Mouse (Mus musculus) R1 (cell line): ENCODE measurements around the gene Fermt1.
A peak's percentile ranks its signal among the peaks of the same experiment; 100 is the strongest.

Experiments used
- DNase-seq: peaks from one replicate; pipeline ENCODE4 v3.0.0-alpha.2; 2018; ENCODE audit warnings: low read depth, low spot score

The Fermt1 gene

GRCm38 (mm10) chr2:132945326-132946207 is at the start of gene Fermt1:
Gene Fermt1 (minus strand): TSS chr2:132945906.
- DNase-seq = peak; percentile 13

DNA sequence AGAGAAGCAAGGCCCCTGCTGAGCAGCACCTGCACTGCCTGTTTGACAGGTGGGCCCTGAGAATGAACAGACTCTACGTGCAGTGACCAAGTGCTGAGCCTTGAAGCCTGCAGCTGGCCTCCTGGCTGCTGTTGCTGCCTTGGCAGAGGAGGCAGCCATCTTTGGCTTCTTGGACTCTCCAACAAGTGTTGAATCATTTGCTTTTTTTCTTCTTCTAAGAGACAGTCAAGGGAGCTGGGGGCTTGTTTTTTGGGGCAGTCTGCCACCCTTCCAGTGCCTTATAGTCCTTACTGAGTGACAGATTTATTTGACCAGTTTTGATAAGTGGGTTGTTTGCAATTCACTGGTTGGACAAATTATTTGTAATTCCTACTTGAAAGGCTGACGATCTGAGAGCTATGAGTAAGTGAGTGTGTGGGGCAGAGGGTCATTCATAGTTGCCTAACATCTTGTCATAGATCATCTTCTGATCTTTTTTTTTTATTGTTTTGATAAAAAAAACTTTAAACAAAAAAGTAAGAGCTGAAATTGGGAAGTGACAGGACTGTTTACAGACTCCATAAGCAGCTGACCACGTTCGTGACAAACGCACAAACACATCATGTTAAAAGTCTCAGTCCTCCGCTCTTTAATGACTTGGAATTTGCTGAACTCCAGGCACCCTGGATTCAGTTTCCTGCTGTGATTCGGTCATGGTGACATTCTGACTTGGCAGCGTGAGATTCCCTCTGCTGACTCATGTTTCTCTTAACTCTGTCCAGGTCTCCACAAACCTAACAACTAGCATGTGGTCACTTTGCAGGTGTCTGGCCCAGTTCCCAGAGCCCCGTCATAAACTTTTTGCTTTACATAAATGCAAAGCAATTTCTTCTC is 47.2 kb upstream of the Fermt1 start:
- no peak for DNase-seq

DNA sequence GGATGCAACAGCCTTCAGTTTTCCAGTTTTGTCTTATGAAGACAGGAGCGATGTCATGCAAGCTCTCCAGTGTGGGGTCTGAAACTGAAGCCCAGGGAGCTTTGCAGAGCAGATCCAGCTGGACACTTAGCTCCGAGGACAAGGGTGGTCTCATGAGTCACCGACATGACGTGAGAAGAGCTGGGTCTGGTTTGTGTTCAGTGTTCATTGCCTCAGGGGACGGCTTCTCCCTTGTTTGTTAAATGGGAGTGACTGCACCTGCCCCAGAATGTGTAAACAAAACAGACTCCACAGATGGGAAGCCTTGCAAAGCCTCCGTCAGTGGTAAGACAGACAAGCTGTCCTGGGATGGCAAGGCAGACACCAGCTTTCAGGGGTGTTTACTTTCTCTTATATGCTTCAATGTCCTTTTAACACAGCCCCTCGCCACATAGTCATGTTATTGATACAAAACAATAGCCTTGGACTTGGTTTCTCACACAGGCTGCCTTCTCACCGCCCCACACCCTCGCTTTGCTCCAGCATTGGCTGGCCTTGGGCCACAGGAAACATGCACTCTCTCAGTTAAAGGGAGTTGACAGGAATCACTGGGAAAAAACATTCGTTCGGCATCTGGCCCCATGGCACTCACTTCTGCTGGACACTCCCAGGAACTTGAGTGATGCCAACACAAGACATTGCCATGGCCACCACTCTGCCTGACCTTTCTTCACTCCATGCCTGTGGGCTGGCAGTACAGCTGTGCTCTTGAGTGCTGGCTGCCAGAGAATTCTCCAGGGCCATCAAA is 44.3 kb upstream of the Fermt1 start:
- no peak for DNase-seq

- DNase-seq = no peak
Observed at GRCm38 (mm10) chr2:132973346-132973745, 27.6 kb upstream of the Fermt1 start.

GRCm38 (mm10) chr2:132970772-132971173 is 25.1 kb upstream of the Fermt1 start:
- DNase-seq = peak; percentile 45

DNA sequence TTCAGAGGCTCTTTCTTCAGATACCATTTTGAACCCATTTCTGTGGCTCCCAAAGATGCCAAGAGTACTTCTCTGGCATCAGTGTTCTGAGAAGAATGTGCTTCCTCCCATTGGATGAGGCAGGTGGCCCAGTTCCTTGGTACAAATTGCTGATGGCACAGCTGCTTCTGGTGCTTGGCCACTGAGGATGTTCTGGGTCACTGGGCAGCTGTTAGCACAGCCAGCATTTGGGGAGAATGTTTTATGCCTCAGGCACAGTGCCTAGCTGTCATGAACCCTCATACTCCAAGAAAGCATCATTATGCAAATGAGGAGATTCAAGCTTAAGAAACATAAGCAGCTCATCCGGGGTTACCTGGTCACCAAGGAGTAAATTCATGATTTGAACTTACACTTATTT is 12.1 kb upstream of the Fermt1 start:
- DNase-seq = no peak

DNA sequence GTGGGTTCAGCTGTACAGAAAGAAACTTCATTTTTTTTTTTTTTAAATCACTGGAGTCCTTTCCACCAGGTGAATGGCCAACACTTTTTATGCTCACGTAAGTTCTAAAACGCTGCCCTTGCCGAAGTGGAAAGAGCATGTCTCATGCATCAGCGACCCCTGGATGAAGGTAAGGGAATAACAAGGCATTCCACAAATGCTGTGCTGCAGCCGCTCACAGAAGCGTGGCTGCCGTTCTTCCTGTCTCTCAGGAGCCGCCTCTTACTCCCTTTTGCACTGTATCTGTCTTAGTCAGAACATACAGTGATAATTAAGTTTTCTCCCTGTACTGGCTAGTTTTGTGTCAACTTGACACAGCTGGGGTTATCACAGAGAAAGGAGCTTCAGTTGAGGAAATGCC is 6.5 kb upstream of the Fermt1 start:
- peak; percentile 67 for DNase-seq

DNA sequence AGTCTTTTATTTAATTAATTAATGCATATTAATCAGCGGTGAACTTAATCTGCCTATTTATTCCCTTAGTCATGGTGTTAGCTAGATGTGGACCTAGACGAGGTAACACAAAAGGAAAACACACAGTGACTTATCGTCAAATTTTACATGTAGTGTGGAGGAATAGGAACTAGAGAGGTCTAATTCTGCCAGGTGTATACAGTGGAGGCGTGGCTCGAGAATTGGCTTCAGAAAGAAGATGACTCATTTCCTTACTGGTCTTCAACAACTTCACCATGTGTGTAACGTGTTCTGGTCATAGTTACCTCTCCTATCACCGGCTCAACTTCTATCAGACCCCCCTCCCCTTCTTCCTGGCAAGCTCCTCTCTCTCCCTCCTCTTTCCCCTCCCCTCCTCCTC is 2.5 kb upstream of the Fermt1 start:
- DNase-seq = no peak

- DNase-seq = no peak
Observed at GRCm38 (mm10) chr2:132946976-132947375, 1.3 kb upstream of the Fermt1 start.

- DNase-seq = peak; percentile 28
Observed at GRCm38 (mm10) chr2:132944711-132945325, 888 bp downstream of the Fermt1 start.

DNA sequence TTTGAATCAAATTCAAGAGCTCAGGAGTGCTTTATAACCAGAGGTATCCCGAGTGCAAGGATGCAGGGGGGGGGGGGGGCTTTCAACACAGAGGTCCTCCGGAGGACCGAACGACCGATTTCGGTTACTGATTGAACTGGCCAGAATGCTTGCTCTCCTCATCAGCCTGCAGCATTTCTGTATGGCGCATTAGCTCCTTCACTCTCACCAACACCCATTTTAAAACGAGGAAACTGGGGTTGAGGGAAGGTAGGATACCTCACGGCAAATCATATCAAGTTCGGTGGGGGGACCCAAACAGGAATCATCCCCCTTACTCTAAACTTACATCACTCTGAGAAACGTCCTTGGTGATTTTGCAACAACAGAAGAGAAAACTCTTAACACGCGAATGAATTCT is 1.7 kb downstream of the Fermt1 start:
- no peak for DNase-seq

- DNase-seq = no peak
Observed at GRCm38 (mm10) chr2:132943596-132943995, 2.1 kb downstream of the Fermt1 start.

GRCm38 (mm10) chr2:132939056-132939455 is 6.7 kb downstream of the Fermt1 start:
- peak; percentile 11 for DNase-seq

DNA sequence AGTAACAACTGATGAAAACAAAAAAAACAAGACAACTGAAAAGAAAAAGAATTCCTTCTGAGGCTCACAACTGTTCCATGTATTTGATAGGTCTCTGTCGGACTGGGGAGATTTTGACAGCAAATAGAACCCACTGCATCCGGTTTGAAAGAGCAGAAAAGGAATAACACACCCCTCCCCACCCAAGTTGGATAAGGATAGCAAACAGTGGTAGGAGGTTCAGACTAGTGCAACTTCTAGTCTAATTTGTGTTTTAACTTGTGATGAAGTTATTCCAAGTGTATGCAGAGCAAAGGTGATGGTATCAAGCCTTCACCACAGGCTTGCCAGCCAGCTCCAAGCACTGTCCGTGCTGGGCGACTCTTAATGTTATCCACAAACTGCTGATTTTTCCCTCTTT is 9.5 kb downstream of the Fermt1 start:
- DNase-seq = no peak

DNA sequence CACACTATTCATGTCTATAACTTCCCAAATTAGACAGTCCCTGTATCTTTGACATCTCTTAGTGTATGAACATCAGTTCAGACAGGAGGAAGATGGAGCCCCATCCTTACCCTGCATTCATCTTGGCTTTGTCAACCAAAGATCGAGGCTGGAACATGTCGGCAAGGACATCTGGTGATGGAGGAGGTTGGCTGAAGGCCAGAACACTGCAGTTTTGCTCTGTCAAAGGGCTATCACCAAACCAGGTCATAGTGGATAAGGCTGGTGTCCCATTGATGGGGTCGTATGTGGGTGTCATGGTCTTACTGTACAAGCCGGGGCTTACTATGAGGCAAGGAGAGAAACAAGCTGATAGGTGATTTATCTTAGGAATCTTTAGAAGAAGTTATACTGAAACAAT is 11.0 kb downstream of the Fermt1 start:
- DNase-seq = no peak

GRCm38 (mm10) chr2:132934142-132934541 is 11.6 kb downstream of the Fermt1 start:
- peak; percentile 17 for DNase-seq

- DNase-seq = no peak
Observed at GRCm38 (mm10) chr2:132928999-132929398, 16.7 kb downstream of the Fermt1 start.

DNA sequence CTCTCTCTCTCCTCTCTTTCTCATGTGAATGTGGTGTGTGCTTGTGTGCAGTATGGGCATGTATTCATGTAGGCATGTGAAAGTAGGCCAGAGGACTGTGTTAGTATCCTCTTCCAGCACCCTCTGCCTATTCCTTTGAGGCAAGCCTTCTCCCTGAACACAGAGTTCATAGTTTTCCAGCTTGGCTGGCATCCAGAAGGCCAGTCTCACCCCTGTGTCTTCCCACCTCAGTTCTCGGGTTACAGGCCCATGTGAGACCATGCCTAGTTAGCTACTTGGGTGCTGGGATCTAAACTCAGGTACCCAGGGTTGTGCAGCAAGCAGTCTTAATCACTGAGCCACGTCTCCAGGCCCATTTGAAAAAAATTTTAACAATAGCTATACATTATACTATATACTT is 17.8 kb downstream of the Fermt1 start:
- DNase-seq = no peak

- no peak for DNase-seq
Observed at GRCm38 (mm10) chr2:132927298-132927697, 18.4 kb downstream of the Fermt1 start.

DNA sequence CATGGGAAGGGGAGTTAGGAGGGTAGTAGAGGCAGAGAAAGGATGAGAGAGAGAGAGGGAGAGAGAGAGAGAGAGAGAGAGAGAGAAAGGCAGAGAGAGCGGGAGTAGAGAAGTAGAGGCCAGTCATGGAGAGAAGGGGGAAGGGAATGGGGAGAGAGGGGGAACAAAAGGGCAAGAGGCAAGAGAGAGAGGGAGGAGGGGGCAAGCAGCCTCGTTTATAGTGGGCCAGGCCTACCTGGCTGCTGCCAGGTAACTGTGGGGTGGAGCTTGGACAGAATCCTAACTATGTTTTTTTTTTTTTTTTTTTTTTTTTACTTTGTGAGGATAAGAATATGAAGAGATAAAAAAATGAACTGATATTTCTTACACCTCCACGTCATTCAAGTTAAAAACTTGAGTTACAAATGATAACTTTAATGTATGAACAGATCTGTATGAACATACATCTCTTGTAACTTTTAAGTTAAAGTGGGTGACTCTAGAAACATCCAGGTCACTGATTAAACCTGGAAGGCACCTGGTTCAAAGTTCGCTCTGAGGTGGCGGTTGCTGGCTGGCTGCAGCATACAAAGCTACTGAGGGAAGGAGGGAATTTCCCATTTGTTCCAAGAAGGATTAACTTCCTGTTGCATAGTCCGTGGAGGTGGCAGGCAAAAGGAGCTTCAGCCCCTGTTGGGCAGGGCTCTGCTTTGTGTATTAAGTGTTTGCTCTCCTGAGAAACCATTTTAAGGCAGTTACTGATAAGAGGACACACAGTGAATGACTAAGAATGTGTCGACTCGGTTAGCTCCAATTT is 22.2 kb downstream of the Fermt1 start:
- peak; percentile 6 for DNase-seq
